Mouse (Mus musculus) liver, adult 2 months (tissue): Measurements from ENCODE around the gene Nfasc.

Experiments
- CTCF ChIP-seq: fragments of 200-500 bp; IDR thresholded peaks from 2 replicates; pipeline ENCODE4 v1.5.1; 2011; ENCODE audit warnings: low read depth, low read length, control low read depth
- POLR2A ChIP-seq: fragments of 200-500 bp; IDR thresholded peaks from 2 replicates; pipeline ENCODE4 v1.6.1; 2011; ENCODE audit warnings: low read length, control low read depth; ENCODE audit not compliant: insufficient read depth; ENCODE audit errors: extremely low read depth

- TF ChIP-seq POLR2A (no peak), CTCF (no peak)
These were observed 176.7 kb downstream of the Nfasc start for GRCm38 (mm10) chr1:132564946-132565345.
